Mouse (Mus musculus) midbrain, embryonic 13.5 days (tissue): Measurements from ENCODE around the gene Gpr141. TPM values are rescaled to one million over a fixed set of nuclear protein-coding genes. Genes with fewer than 3 reads are reported as not detected.
"Not testable (repeated sequence)": the region's sequence is repeated elsewhere in the genome, so short reads cannot be mapped to it uniquely, and the experiment has no call there.

ENCODE experiments used
- ATAC-seq: fragments of 200-750 bp; cut with Nextera tagmentation; 2 replicates; pipeline ENCODE4 v1.8.0; 2017; ENCODE audit warnings: mild to moderate bottlenecking, moderate TSS enrichment, moderate library complexity
- H3K27ac ChIP-seq: fragments of 300-500 bp; sonication (generic); 2 replicates; pipeline ENCODE4 v1.5.1; 2015; ENCODE audit warnings: inconsistent platforms, mild to moderate bottlenecking, moderate library complexity
- H3K27me3 ChIP-seq: fragments of 300-500 bp; sonication (generic); 2 replicates; pipeline ENCODE4 v1.6.1; 2015; ENCODE audit warnings: mild to moderate bottlenecking, inconsistent platforms
- H3K36me3 ChIP-seq: fragments of 300-500 bp; sonication (generic); 2 replicates; pipeline ENCODE4 v1.6.1; 2015; ENCODE audit warnings: mild to moderate bottlenecking, inconsistent platforms
- H3K4me1 ChIP-seq: fragments of 300-500 bp; sonication (generic); replicated peaks from 2 replicates; pipeline ENCODE4 v1.6.1; 2015; ENCODE audit warnings: inconsistent platforms
- H3K4me2 ChIP-seq: fragments of 300-500 bp; sonication (generic); replicated peaks from 2 replicates; pipeline ENCODE4 v1.6.1; 2015; ENCODE audit warnings: moderate library complexity, mild to moderate bottlenecking, inconsistent platforms
- H3K4me3 ChIP-seq: fragments of 300-500 bp; sonication (generic); replicated peaks from 2 replicates; pipeline ENCODE4 v1.5.1; 2015; ENCODE audit warnings: mild to moderate bottlenecking, inconsistent platforms
- H3K9ac ChIP-seq: fragments of 300-500 bp; sonication (generic); replicated peaks from 2 replicates; pipeline ENCODE4 v1.6.1; 2015; ENCODE audit warnings: mild to moderate bottlenecking, inconsistent platforms
- H3K9me3 ChIP-seq: fragments of 300-500 bp; sonication (generic); 2 replicates; pipeline ENCODE4 v1.6.1; 2016; ENCODE audit warnings: mild to moderate bottlenecking, inconsistent platforms
- WGBS: fragments of 180-500 bp; shearing (Covaris S2); methylation state at CpG from one replicate; pipeline ENCODE4 v1.1.7; 2015; 5-methylcytosine and 5-hydroxymethylcytosine counted together
- polyA plus RNA-seq: library from polyadenylated mRNA; unstranded; fragments of >200 nt; fragmentation: Nextera tagmentation; extraction: Ambion mirVana; gene quantifications from 2 replicates; pipeline ENCODE4 v1.2.1, GENCODE M21; 2015

Gpr141 gene
- polyA plus RNA-seq, 1 experiment from 2014 or later = not detected

GRCm38 (mm10) chr13:19794942-19795341, 29.1 kb downstream of the Gpr141 start:
- 87% methylated on average over 3 of the region's 3 CpGs for WGBS
- H3K4me3 ChIP-seq = no peak overlapping the region
- no peak overlapping the region for H3K9ac ChIP-seq
- H3K4me2 ChIP-seq = no peak overlapping the region
- ATAC-seq = no peak
- H3K4me1 ChIP-seq = no peaks in the 10 kb centered on the region
- no peak overlapping the region for H3K27ac ChIP-seq
- no peaks in the 10 kb centered on the region for H3K36me3 ChIP-seq
- H3K9me3 ChIP-seq = no peaks in the 10 kb centered on the region
- no peaks in the 10 kb centered on the region for H3K27me3 ChIP-seq

GRCm38 (mm10) chr13:19794486-19794885, 29.6 kb downstream of the Gpr141 start:
- no peak overlapping the region for H3K27ac ChIP-seq
- H3K4me2 ChIP-seq = no peak overlapping the region
- 70% methylated on average over 6 of the region's 6 CpGs for WGBS
- H3K27me3 ChIP-seq = no peaks in the 10 kb centered on the region
- no peak overlapping the region for H3K4me3 ChIP-seq
- no peak for ATAC-seq
- H3K9ac ChIP-seq = no peak overlapping the region
- no peaks in the 10 kb centered on the region for H3K4me1 ChIP-seq
- H3K36me3 ChIP-seq = no peaks in the 10 kb centered on the region
- no peaks in the 10 kb centered on the region for H3K9me3 ChIP-seq

- no peak overlapping the region for H3K4me3 ChIP-seq
- no peaks in the 10 kb centered on the region for H3K27me3 ChIP-seq
- H3K9ac ChIP-seq = no peak overlapping the region
- no peaks in the 10 kb centered on the region for H3K36me3 ChIP-seq
- H3K4me2 ChIP-seq = no peak overlapping the region
- H3K4me1 ChIP-seq = no peaks in the 10 kb centered on the region
- H3K27ac ChIP-seq = no peak overlapping the region
- no peak for ATAC-seq
- WGBS = 65% methylated on average over 4 of the region's 4 CpGs
- no peaks in the 10 kb centered on the region for H3K9me3 ChIP-seq
Measured at GRCm38 (mm10) chr13:19793761-19794160, 30.3 kb downstream of the Gpr141 start.

GRCm38 (mm10) chr13:19787946-19788345, 36.1 kb downstream of the Gpr141 start:
- H3K9ac ChIP-seq, H3K9me3 ChIP-seq, H3K4me2 ChIP-seq, ATAC-seq, H3K27ac ChIP-seq, H3K36me3 ChIP-seq, H3K4me1 ChIP-seq, H3K27me3 ChIP-seq, H3K4me3 ChIP-seq: not testable (repeated sequence)
- 68% methylated on average over 1 of the region's 1 CpGs for WGBS

GRCm38 (mm10) chr13:19770163-19770562, 53.9 kb downstream of the Gpr141 start:
- Histone ChIP-seq H3K9ac (no peak overlapping the region), H3K4me1 (no peaks in the 10 kb centered on the region), H3K27ac (no peak overlapping the region), H3K4me2 (no peak overlapping the region), H3K4me3 (no peak overlapping the region), H3K27me3 (no peaks in the 10 kb centered on the region), H3K9me3 (no peaks in the 10 kb centered on the region), H3K36me3 (no peaks in the 10 kb centered on the region)
- WGBS = 92% methylated on average over 1 of the region's 1 CpGs
- ATAC-seq = no peak

- WGBS = 70% methylated on average over 2 of the region's 2 CpGs
- no peaks in the 10 kb centered on the region for H3K9me3 ChIP-seq
Measured at GRCm38 (mm10) chr13:19767202-19767601, 56.9 kb downstream of the Gpr141 start.

GRCm38 (mm10) chr13:19764276-19764675, 59.8 kb downstream of the Gpr141 start:
- no peak overlapping the region for H3K4me2 ChIP-seq
- H3K27me3 ChIP-seq = no peaks in the 10 kb centered on the region
- ATAC-seq = no peak
- WGBS = 95% methylated on average over 4 of the region's 4 CpGs
- no peak overlapping the region for H3K4me3 ChIP-seq
- no peaks in the 10 kb centered on the region for H3K9me3 ChIP-seq
- H3K4me1 ChIP-seq = no peaks in the 10 kb centered on the region
- no peak overlapping the region for H3K9ac ChIP-seq
- H3K27ac ChIP-seq = no peak overlapping the region
- H3K36me3 ChIP-seq = no peaks in the 10 kb centered on the region

More at GRCm38 (mm10) chr13:19767202-19767601, 56.9 kb downstream of the Gpr141 start:
- Histone ChIP-seq H3K27me3 (no peaks in the 10 kb centered on the region), H3K4me3 (no peak overlapping the region), H3K4me2 (no peak overlapping the region), H3K9ac (no peak overlapping the region), H3K27ac (no peak overlapping the region), H3K36me3 (no peaks in the 10 kb centered on the region), H3K4me1 (no peaks in the 10 kb centered on the region)
- ATAC-seq = no peak

- Histone ChIP-seq H3K27ac (no peak overlapping the region), H3K9me3 (no peaks in the 10 kb centered on the region), H3K9ac (no peak overlapping the region), H3K36me3 (no peaks in the 10 kb centered on the region), H3K4me3 (no peak overlapping the region), H3K4me2 (no peak overlapping the region), H3K27me3 (no peaks in the 10 kb centered on the region), H3K4me1 (no peaks in the 10 kb centered on the region)
- no peak for ATAC-seq
- WGBS = 94% methylated on average over 1 of the region's 1 CpGs
Measured at GRCm38 (mm10) chr13:19763211-19763610, 60.8 kb downstream of the Gpr141 start.

- ATAC-seq = no peak
- WGBS = 53% methylated on average over 2 of the region's 2 CpGs
- no peaks in the 10 kb centered on the region for H3K4me1 ChIP-seq
- no peaks in the 10 kb centered on the region for H3K36me3 ChIP-seq
- no peaks in the 10 kb centered on the region for H3K27me3 ChIP-seq
- H3K4me2 ChIP-seq = no peak overlapping the region
- no peak overlapping the region for H3K4me3 ChIP-seq
- no peak overlapping the region for H3K9ac ChIP-seq
- H3K27ac ChIP-seq = no peak overlapping the region
- H3K9me3 ChIP-seq = no peaks in the 10 kb centered on the region
Measured at GRCm38 (mm10) chr13:19745741-19746140, 78.3 kb downstream of the Gpr141 start.

- Histone ChIP-seq H3K9me3 (no peaks in the 10 kb centered on the region), H3K4me2 (no peak overlapping the region), H3K27ac (no peak overlapping the region), H3K9ac (no peak overlapping the region), H3K27me3 (no peaks in the 10 kb centered on the region), H3K4me3 (no peak overlapping the region), H3K36me3 (no peaks in the 10 kb centered on the region), H3K4me1 (no peaks in the 10 kb centered on the region)
- no peak for ATAC-seq
- WGBS = 92% methylated on average over 5 of the region's 5 CpGs
Measured at GRCm38 (mm10) chr13:19744536-19744935, 79.5 kb downstream of the Gpr141 start.

- Histone ChIP-seq H3K4me1 (no peaks in the 10 kb centered on the region), H3K27me3 (no peaks in the 10 kb centered on the region), H3K36me3 (no peaks in the 10 kb centered on the region), H3K9me3 (no peaks in the 10 kb centered on the region), H3K9ac (no peak overlapping the region), H3K4me3 (no peak overlapping the region), H3K27ac (no peak overlapping the region), H3K4me2 (no peak overlapping the region)
- WGBS = 91% methylated on average over 5 of the region's 5 CpGs
- no peak for ATAC-seq
Measured at GRCm38 (mm10) chr13:19734597-19734996, 89.5 kb downstream of the Gpr141 start.

- H3K36me3 ChIP-seq = no peaks in the 10 kb centered on the region
- H3K4me2 ChIP-seq = no peak overlapping the region
- WGBS = 83% methylated on average over 2 of the region's 2 CpGs
- no peaks in the 10 kb centered on the region for H3K27me3 ChIP-seq
- no peak overlapping the region for H3K4me3 ChIP-seq
- ATAC-seq = no peak
- no peaks in the 10 kb centered on the region for H3K4me1 ChIP-seq
- no peak overlapping the region for H3K9ac ChIP-seq
- no peak overlapping the region for H3K27ac ChIP-seq
- H3K9me3 ChIP-seq = no peaks in the 10 kb centered on the region
Measured at GRCm38 (mm10) chr13:19730826-19731225, 93.2 kb downstream of the Gpr141 start.

GRCm38 (mm10) chr13:19718954-19719353, 105.1 kb downstream of the Gpr141 start:
- WGBS = 77% methylated on average over 5 of the region's 5 CpGs
- Histone ChIP-seq H3K4me1 (no peaks in the 10 kb centered on the region), H3K4me3 (no peak overlapping the region), H3K36me3 (no peaks in the 10 kb centered on the region), H3K4me2 (no peak overlapping the region), H3K27ac (no peak overlapping the region), H3K9me3 (no peaks in the 10 kb centered on the region), H3K9ac (no peak overlapping the region), H3K27me3 (no peaks in the 10 kb centered on the region)
- ATAC-seq = no peak
